Mouse (Mus musculus) kidney, adult 2 months (tissue): Measurements from ENCODE around the gene Rpl36-ps4. TPM values are rescaled to one million over a fixed set of nuclear protein-coding genes. Genes with fewer than 3 reads are reported as not detected.

Experiments
- DNase-seq: peaks from one replicate; pipeline ENCODE4 v3.0.0; 2021
- H3K27ac ChIP-seq: fragments of 200-500 bp; 2 replicates; pipeline ENCODE4 v1.5.1; 2012; ENCODE audit warnings: low read depth, low read length, control low read depth, inconsistent platforms; ENCODE audit not compliant: insufficient read depth
- H3K27me3 ChIP-seq: fragments of 200-500 bp; replicated peaks from 2 replicates; pipeline ENCODE4 v1.6.1; 2012; ENCODE audit warnings: mild to moderate bottlenecking, moderate library complexity, low read length, inconsistent platforms; ENCODE audit not compliant: control insufficient read depth, insufficient read depth
- H3K36me3 ChIP-seq: fragments of 200-500 bp; 2 replicates; pipeline ENCODE4 v1.6.1; 2012; ENCODE audit warnings: mild to moderate bottlenecking, moderate library complexity, low read length, inconsistent platforms; ENCODE audit not compliant: control insufficient read depth, insufficient read depth
- H3K4me1 ChIP-seq: fragments of 200-500 bp; 2 replicates; pipeline ENCODE4 v1.6.1; 2011; ENCODE audit warnings: low read length; ENCODE audit not compliant: control insufficient read depth, insufficient read depth
- H3K4me3 ChIP-seq: fragments of 200-500 bp; 2 replicates; pipeline ENCODE4 v1.5.1; 2011; ENCODE audit warnings: mild to moderate bottlenecking, low read depth, low read length, control low read depth; ENCODE audit not compliant: insufficient read depth
- CTCF ChIP-seq: fragments of 200-500 bp; conservative IDR thresholded peaks from 2 replicates; pipeline ENCODE4 v1.5.1; 2011; ENCODE audit warnings: low read depth, mild to moderate bottlenecking, control low read depth, low read length, moderate library complexity, mixed read lengths; ENCODE audit not compliant: insufficient read depth, insufficient read length
- POLR2A ChIP-seq: fragments of 200-500 bp; IDR thresholded peaks from one replicate; pipeline ENCODE4 v1.6.1; 2011; ENCODE audit warnings: low read depth, low read length, control low read depth
- WGBS: fragments of 180-500 bp; shearing (Covaris S2); methylation state at CpG from one replicate; pipeline ENCODE4 v1.1.7; 2018; 5-methylcytosine and 5-hydroxymethylcytosine counted together
- polyA plus RNA-seq: library from polyadenylated mRNA; depleted of rRNA; stranded (reverse); fragments of >200 nt; gene quantifications from 2 replicates; pipeline ENCODE4 v1.2.3, GENCODE M21; 2012; rRNA removed

The Rpl36-ps4 gene
- polyA plus RNA-seq, result not detected in 2 replicates

DNA sequence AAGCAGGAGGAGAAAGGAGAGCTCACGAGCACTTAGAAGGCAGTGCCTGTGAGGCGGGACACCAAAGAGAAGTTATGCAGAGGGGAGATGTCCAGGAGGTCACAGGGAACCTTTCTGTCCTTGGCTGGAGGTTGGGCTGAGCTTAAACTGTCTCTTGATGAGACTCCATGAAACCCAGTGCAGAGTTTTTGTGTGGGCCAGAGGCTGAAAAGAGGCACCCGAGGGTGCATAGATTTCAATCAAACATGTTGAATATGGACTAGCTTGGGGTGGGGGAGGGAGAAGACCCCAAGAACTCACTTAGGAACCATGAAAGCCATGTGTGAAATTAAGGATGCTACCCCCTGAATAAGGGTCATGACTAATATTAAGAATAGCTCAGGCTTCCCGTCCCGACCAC, at the start of gene Rpl36-ps4:
Rpl36-ps4 (plus strand) TSS at position 301 of the 400 bp plus-strand sequence.
- no peak within 1 kb of the TSS for H3K4me3 ChIP-seq
- no peaks in the 10 kb centered on the region for H3K27me3 ChIP-seq
- H3K27ac ChIP-seq, result no peak within 1 kb of the TSS
- DNase-seq, result no peak
- H3K36me3 ChIP-seq, result no peaks in the 10 kb centered on the region
- 74% methylated on average over 5 of the region's 5 CpGs for WGBS
- TF ChIP-seq CTCF, result no peak
- no peak for TF ChIP-seq POLR2A
- H3K4me1 ChIP-seq, result no peaks in the 10 kb centered on the region

DNA sequence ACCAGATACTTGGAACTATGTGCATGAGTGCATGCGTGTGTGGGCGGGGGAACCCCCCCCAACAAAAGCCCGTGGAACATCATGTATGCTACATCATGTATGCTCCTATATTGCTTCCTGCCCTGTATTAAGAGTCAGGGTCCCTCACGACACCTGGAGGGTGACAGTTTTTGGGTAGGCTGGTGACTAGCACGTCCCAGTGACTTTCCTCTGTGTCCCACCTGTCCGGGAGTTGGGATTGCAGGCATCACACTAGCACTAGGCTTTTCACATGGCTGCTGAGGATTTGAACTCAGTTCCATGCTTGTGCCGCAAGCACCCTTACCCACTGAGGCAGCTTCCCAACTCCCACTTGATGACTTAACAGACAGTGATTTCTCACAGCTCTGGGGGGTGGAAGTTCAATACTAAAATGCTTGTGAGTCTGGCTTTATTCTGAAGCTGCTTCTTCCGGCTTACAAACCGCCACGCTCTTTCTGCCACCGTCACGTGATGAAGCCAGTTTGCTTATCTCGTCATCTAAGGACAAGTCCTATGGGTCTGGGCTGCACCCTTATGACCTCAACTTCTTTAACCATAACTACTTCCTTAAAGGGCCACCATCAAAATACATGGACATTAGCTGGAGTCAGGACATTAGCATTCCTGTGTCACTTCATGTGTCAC, 49.2 kb upstream of the Rpl36-ps4 start:
- no peak for DNase-seq
- 77% methylated on average over 13 of the region's 13 CpGs for WGBS

DNA sequence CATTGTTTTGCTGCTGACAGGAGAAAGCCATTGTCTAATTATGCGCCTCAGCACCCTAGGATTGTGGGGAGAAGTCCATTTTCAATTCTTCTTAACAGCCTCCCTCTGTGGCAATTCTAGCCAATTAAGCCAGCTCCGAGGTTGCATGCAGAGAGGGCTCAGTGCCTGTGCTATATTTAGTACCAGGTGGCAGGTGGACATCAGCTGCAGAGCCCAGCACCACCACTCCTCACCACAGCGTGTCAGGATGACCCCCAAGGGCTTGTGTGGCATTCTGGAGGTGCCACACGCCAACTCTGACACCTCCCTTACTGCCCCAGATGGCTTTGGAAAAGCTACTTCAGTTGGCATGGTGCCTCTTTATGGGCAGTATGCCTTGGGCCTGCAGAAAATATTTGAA, 48.5 kb upstream of the Rpl36-ps4 start:
- TF ChIP-seq POLR2A (no peak), CTCF (no peak)
- no peak for DNase-seq
- WGBS, result 43% methylated on average over 4 of the region's 4 CpGs

More for the DNA sequence above, 49.2 kb upstream of the Rpl36-ps4 start:
- TF ChIP-seq POLR2A, result no peak
- TF ChIP-seq CTCF, result no peak
- Histone ChIP-seq H3K4me1 (no peaks in the 10 kb centered on the region), H3K4me3 (no peak overlapping the region), H3K36me3 (no peaks in the 10 kb centered on the region), H3K27ac (no peak overlapping the region), H3K27me3 (no peaks in the 10 kb centered on the region)

GRCm38 (mm10) chr17:87873456-87873855, 47.3 kb upstream of the Rpl36-ps4 start:
- H3K4me1 ChIP-seq, result no peaks in the 10 kb centered on the region
- H3K4me3 ChIP-seq, result no peak overlapping the region
- no peak for TF ChIP-seq CTCF
- no peak for TF ChIP-seq POLR2A
- no peak for DNase-seq
- H3K36me3 ChIP-seq, result no peaks in the 10 kb centered on the region
- H3K27ac ChIP-seq, result no peak overlapping the region
- 80% methylated on average over 7 of the region's 7 CpGs for WGBS
- no peaks in the 10 kb centered on the region for H3K27me3 ChIP-seq

More for the DNA sequence above, 48.5 kb upstream of the Rpl36-ps4 start:
- Histone ChIP-seq H3K36me3 (no peaks in the 10 kb centered on the region), H3K4me3 (no peak overlapping the region), H3K4me1 (no peaks in the 10 kb centered on the region), H3K27ac (no peak overlapping the region), H3K27me3 (no peaks in the 10 kb centered on the region)

GRCm38 (mm10) chr17:87873943-87874342, 46.8 kb upstream of the Rpl36-ps4 start:
- Histone ChIP-seq H3K27ac (no peak overlapping the region), H3K27me3 (no peaks in the 10 kb centered on the region), H3K4me1 (no peaks in the 10 kb centered on the region), H3K36me3 (no peaks in the 10 kb centered on the region), H3K4me3 (no peak overlapping the region)
- WGBS, result 77% methylated on average over 4 of the region's 4 CpGs
- TF ChIP-seq CTCF (no peak), POLR2A (no peak)
- no peak for DNase-seq

GRCm38 (mm10) chr17:87875346-87875920, 45.3 kb upstream of the Rpl36-ps4 start:
- H3K36me3 ChIP-seq, result no peaks in the 10 kb centered on the region
- WGBS, result 79% methylated on average over 8 of the region's 8 CpGs
- no peak for TF ChIP-seq POLR2A
- TF ChIP-seq CTCF, result no peak
- H3K27me3 ChIP-seq, result no peaks in the 10 kb centered on the region
- DNase-seq, result no peak
- no peak overlapping the region for H3K4me3 ChIP-seq
- no peaks in the 10 kb centered on the region for H3K4me1 ChIP-seq
- no peak overlapping the region for H3K27ac ChIP-seq

DNA sequence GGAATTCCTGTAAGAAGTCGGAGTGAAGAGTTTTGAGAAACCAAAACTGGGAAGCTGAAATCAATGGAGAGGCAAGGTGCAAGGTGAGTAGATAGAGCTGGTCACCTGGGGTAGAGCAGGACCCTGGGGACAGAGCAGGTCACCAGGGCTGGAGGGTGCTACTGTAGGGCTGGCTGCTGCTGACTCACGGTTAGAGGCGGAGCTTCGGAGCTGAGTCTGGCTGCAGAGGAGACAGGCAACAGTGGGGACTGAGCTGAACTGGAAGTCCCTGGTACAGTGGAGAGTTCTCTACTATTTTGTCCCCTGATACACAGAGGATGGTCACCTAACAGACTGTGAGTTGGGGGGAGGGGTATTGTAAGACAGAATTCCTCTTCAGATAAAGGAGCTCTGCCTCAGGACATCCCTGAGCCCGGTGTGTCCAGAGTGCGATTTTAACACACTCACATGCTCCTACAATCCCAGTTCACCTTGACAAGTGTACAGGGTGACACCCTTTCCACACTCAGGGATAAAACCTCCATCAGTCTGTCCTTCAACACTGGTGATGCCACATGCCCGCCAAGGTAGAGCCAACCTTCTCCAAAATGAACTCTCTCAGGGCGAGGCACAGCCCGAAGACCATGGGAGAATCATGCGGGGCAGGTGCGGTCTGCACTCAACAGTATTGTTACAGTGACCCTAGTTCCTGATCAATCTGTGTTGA, 44.3 kb upstream of the Rpl36-ps4 start:
- no peak for DNase-seq
- TF ChIP-seq POLR2A (no peak), CTCF (no peak)
- Histone ChIP-seq H3K4me3 (no peak overlapping the region), H3K27me3 (no peaks in the 10 kb centered on the region), H3K27ac (no peak overlapping the region), H3K4me1 (no peaks in the 10 kb centered on the region), H3K36me3 (no peaks in the 10 kb centered on the region)
- WGBS, result 86% methylated on average over 11 of the region's 11 CpGs
